Mouse (Mus musculus): Measurements from ENCODE around the gene Serinc5. TPM values are rescaled to one million over a fixed set of nuclear protein-coding genes. Genes with fewer than 3 reads are reported as not detected.

The Serinc5 gene
- total RNA-seq, 2 experiments from 2014 or later: 64.1 to 69.0 TPM

DNA sequence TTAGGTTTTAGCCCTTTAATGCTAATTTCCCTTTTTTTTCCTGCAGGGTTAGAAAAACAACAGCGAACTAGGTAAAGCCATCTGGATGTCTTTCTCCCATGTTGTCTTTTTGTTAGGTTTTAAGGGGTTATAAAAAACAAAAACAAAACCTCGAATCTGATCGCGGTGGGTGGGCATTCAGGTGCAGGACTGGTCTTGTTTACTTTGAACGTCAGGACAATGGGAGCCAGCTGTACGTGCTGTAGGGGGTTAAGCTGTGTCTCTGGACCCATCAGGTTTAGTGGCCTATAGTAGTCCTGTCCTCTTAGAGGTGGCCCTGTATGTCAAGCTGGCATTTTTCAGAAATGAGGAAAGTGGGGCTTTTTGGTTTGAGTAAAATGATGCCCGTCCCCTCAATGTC lies 1.0 kb downstream of the Serinc5 start:
- no peak for DNase-seq (ENCODE audit: low spot score in 2 of 2)

DNA sequence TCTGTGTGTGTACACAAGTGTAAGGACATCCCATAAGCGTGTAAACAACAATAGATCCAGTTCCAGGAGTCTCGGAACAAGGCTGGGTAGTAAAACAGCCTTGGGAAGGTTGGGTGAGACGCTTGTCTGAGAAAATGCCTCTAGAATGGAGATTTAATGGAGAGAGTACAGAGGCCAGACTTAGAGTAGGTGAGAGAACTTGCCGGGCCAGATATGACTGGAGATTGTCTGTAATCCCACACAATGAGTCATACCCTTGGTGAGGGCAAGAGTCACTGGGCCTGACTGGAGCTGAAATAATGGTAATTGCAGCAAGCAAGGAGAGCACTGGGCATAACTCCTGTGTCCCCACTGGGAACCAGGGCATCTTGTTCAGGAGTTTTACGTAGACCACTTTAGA lies 2.2 kb downstream of the Serinc5 start:
- no peak for DNase-seq (ENCODE audit: low spot score in 2 of 2)

DNA sequence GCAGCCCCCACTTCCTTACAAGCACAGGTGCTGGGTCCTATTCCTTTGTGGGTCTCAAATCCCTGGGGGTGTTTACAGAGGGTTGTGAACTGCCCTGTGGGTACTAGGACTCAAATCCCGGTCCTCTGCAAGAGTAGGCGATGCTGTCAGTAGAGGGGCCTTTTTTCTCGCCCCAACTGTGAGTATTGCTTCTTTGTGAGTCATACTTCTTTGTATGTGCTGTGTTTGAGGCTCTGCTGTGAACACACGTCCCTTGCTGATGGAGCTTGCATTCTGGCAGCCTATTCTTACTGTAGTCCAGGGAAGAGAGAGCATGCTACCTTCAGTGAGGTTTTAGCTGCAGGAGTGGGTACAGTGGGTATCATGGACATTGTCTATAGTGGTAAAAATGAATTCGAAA lies 4.3 kb downstream of the Serinc5 start:
- DNase-seq (ENCODE audit: low spot score in 2 of 2): no peak

DNA sequence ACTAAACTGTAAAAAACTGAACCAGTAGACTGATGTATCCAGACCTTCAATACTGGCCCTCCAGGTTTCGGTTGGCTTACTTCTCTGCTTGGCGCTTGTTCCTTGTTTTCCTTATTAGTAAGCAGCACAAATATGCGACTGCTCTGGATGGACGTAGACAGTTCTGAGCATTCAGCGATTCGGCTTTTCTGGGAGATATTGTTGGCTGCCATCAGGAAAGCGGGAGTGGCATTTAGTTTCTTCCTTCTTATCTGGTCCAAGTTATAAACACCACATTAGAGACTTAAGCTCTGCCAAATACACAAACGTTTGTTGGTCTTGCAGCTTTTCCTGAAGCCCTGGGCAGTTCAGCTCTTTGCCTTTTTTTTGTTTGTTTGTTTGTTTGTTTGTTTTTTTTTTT lies 5.6 kb downstream of the Serinc5 start:
- DNase-seq (ENCODE audit: low spot score in 2 of 2): no peak

DNA sequence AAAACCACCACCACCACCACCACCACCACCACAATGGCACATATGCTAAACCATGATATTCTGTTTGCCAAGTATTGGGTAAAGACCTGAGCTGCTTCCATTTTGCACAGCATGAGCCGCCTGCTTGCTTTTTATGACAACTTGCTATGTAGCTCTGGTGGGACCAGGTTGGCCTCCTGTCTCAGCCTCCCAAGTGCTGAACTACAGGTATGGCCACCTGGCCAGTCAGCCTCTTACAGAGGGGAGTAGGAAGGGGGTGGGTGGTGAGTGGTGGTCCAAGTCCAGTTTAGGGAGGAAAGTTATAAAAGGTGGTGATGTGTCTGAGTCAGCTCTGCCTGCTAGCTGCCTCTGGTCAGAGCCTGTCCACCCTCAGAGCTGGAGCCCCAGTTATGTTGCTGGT lies 15.3 kb downstream of the Serinc5 start:
- DNase-seq (ENCODE audit: low spot score in 2 of 2): no peak

DNA sequence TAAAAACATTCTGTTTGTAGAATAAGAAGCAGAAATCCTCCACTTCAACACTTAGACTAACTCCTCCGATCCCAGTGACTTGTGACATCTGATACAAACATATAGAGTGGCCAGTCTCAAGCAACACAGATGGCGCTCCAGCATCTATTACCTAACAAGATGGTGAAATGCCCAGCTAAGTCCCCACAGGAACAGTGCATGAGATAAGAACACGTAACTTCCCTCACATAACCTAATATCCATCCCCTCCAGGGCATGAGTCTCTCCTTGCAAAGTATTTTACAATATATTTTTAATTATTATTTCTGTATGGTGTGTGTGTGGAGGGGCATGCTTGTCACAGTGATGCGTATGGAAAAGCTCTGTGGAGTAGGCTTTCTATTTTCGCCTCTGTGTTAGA lies 15.8 kb downstream of the Serinc5 start:
- no peak for DNase-seq (ENCODE audit: low spot score in 2 of 2)

DNA sequence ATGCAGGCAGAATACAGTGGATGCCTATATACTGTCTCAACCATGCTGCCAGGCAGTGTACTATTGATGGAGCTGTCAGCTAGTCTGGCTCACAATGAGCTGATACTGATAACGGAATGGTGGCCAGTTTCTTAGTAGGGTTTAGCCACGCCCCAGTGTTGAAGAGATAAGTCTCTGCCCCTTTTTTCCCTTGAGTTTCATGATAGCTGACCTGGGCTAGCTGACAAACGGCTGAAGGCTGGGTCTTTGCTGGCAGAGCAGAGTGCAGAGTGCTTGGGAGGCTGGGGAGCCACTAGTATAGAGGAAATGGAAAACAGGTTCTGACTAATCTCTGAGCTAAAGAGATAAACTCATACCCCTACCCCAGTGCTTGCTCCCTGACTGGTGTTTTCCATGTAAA lies 18.6 kb downstream of the Serinc5 start:
- DNase-seq (ENCODE audit: low spot score in 2 of 2): no peak

DNA sequence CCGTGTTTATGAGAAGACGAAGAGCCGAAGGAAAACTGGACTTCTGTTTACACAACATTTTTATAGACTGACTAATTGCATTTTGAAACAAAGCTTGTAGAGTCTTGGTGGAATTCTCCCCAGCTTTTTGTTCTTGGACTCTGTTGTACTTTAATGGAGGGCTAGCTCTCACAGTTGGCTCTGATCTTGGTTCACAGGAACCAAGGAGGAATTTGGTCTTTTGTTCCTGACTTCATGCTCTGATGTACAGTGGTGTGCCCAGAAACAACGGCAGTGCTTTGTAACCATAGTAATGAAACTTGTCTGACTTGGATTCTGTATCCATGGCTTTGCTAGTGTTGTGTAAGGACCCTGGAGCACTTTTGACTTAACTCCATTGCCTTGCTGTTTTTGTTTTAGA lies 20.6 kb downstream of the Serinc5 start:
- no peak for DNase-seq (ENCODE audit: low spot score in 2 of 2)

DNA sequence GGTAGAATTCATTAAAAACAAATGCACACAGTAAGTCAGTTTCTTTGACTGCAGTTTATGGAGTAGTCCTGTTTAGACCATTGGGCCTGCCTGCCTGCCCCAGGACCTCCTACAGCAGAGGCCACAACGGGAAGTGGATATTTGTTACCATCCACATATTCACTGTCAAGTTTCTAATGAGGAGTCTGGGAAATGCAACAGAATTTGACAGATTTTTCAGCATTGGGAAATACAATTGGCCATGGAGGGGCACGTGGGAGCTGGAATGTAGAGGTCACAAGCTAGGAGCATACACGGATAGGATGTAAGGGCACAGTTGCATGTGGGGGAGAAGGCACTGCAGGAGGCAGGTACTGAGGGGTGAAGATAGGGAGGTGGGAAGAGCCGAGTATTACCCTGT lies 21.7 kb downstream of the Serinc5 start:
- DNase-seq (ENCODE audit: low spot score in 2 of 2): no peak

DNA sequence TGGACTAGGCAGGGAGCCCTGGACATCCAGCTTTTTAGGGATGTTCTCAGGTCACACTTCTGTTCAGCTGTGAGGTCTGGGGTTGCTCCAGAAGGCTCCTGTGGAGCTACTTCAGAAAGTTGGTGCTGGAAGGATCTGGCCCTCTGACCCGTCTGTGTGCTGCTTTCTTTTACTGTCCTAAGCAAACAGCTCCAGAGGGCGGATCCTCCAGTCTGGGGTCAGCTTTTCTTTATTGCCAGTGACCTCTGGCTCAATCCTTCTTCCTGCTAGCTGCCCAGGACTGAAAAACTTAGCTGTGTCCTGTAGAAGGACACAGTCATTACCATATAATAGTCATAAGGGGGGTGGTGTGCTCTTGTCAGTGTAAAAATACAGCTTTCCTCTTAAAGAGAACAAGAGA lies 24.1 kb downstream of the Serinc5 start:
- DNase-seq (ENCODE audit: low spot score in 2 of 2): no peak

DNA sequence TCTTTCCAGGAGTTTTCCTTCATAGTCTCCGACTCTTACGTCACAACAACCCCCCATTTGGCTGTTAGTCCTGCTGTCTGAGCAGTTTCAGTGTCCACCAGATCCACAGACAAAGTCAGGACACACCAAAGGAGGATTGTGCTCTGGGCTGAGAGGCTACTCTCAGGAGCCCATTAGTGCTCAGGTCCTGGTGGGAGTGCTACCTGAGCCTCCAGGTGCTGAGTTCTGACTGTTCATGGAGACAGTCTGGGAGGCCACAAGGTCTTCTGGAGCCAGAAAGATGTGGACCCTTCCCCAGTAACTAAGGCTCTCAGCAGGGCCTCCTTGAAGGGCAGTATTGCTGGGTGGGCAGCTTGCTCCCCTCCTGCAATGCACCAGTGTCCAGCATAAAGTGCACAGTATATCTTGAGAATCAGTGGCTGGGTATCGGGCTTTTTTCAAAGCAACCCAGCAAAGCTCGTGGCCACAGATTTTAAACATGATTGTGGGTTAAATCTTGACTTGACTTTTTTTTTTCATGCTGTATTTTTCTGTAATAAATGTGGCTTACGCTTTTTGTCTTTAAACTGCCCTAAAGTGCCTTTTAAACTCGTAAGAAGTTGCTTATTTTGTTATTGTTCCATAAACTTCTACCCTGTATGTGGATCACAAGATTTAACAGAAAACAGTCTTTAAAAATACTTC lies 25.5 kb downstream of the Serinc5 start:
- no peak for DNase-seq (ENCODE audit: low spot score in 2 of 2)

DNA sequence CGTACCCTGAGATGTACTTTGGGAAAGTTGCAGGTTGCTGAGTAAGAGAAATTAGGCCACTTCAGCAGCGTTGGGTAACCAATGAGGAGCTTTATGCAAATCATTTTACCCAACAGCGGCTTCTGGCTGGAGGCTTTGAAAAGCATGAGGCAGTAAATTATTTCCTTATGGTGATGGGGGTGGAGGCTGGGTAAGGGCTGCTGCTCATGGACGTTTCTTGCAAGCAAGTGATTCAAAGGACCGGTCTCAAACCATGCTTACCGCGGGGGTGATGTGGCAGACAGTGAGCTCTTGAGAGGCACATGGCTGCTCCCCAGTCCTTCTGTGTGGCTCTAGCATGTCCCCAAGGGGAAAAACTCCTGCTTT lies 26.0 kb downstream of the Serinc5 start:
- peak in 1 of 2 experiments; percentile 43 for DNase-seq (ENCODE audit: low spot score in 2 of 2)

DNA sequence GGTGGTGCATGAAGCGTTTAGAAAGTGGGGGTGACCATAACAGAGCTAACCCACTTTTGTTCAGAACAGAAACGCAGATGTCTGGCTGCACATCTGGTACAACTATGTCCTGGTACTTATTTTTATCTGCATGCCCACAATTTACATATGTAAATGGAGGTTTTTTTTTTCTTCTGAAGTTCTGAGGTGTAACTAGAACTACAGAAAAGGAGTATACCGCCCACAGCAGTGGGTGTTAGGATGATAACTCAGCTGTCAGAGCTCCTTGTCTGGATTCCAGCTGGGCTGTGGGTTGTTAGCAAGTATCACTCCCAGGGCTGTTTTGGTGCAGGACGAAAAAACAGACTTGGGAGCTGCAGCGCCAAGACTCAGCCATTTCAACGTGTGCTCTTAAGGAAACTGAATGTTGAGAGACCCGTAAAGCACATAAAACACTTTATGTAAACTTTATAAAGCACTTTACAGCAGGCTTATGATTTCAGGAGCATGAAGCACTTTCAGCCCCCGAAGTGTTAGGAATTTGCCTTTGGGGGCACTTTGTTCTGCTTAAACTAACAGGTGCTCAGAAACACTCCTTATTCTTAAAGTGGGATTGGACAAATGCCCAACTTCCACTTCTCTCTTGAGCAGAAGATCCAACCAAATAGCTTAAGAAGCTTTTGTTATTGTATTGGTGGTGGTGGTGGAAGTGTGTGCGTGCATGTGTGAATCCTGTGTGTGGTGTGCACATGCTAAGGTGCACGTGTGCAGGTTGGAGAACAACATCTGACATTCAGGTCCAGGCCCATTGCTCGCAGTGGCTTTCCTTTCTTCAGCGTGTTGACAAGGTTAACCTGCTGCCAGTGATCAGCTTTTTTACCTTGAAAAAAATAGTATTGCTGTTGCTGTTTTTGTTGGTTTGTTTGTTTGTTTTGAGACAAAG lies 28.5 kb downstream of the Serinc5 start:
- DNase-seq (ENCODE audit: low spot score in 2 of 2): no peak

DNA sequence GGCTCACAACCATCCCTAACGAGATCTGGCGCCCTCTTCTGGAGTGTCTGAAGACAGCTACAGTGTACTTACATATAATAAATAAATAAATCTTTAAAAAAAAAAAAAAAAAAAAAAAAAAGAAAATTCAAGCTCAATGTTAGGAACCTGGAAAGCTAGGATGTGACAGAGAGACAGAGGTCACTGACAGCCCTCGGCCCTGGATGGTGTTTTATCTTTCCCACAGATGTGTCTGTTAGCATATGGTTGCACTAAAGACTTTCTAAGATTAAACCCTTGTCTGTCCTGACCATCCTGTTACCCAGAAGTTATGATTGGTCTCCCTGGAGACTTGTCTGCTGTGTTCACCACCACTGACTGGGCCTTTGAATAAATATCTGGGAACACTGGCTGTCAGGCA lies 33.3 kb downstream of the Serinc5 start:
- no peak for DNase-seq (ENCODE audit: low spot score in 2 of 2)

DNA sequence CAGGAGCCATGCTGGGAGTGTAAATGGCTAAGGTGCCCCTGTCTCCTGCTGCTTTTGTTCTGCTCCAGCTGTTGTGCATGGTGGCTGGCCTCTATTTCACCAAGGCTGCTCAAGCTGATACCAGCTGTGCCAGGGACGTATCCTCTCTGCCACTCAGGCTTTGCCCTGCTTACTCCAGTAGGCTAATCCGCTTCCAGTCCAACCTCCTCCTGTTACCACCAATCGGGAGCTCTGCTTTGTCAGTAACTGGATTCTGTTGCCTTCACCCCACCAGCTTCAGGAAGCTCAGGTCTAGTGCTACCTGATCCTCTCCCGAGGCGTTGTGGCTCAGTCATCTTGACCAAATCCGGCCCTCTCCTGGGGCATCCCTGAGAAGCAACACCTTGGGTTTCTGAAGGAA lies 33.9 kb downstream of the Serinc5 start:
- no peak for DNase-seq (ENCODE audit: low spot score in 2 of 2)

DNA sequence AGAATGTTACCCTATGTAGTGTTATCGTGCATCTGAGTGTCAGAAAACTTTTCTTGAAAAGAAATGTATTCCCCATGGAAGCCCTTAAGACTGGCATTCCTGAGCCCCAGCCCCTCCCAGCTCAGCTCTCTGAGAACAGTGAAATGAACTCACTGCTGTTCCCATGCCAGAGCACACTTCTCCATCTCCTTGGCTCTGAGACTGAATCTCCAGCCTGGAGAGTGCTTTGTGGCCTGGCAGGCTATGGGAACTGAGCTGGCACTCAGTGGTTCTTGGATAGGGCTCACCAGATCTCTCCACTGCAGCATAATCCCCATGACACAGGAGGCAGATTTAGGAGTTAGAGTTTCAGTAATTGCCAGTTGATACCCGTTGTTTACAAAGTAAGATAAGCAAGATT lies 36.8 kb downstream of the Serinc5 start:
- no peak for DNase-seq (ENCODE audit: low spot score in 2 of 2)

DNA sequence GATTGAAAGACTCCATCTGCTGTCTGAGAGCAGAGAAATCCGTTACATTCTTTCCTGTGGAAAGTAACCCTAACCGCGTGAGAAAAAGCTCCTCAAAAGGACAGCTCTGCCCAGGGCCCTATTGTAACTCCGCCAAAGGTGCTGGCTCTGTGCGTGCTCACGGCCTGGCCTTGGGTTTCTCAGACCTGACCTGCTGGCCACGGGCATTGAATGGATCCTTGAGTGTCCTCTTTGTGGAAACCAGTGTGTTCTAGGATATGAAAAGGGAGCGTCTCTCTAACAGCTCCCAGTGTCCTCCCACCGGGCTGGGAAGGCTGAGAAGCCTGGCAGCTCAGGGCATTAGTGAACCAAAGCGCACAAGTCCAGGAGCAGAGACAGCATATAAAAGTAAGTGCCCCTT lies 38.2 kb downstream of the Serinc5 start:
- no peak for DNase-seq (ENCODE audit: low spot score in 2 of 2)

DNA sequence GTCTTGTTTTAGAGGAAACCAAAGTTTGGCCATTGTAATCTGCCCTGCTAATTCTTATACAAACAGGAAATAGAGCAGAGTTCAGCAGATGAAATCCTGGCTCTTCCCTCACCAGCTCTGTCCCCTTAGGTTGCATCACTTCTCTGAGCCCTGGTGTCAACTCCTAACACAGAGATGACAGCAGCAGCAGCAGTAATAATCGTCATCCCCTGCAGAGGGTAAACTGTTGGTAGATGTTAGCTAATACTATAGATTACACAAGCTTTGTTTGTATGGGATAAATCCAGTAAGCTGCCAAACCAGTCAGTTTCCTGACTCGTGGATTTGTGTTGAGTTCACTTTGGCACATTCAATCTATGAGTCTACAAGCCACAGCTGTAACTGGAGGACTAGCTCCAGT lies 40.1 kb downstream of the Serinc5 start:
- DNase-seq (ENCODE audit: low spot score in 2 of 2): no peak

DNA sequence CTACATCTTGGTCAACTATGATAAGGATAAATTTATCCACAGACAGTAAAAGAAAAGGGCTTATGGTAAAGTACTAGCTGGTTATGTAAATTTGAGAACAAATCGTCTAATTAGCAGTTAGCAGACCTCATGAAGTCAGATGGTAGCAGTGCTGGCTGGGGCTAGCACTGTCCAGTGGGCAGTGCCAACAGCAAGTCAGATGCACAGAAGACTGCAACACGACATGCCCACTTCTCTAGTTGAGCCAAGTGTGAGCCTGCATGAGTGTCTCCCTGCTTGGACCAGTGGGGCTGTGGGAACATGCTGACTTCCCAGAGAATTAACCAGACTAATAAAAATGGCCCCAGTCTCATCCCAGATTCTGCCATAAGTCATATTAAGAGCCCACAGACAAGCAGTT lies 41.6 kb downstream of the Serinc5 start:
- DNase-seq (ENCODE audit: low spot score in 2 of 2): no peak

DNA sequence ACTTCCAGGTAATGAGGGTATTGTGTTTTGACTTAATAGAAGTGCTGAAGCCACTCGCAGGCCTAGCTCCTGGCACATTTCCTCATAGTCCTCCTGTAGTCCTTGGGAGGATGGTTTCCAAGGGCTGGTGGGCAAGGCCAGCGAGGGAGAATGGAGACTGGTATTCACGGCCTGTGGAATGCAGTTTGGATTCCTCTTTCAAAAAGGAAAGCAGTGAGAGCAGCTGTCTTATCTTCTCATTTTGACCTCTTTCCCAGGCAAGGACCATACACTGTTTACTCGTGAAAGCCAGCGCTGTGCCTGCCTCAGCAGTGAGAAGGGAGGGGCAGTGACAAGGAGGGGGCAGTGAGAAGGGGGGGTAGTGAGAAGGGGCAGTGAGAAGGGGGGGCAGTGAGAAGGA lies 42.4 kb downstream of the Serinc5 start:
- DNase-seq (ENCODE audit: low spot score in 2 of 2): no peak

DNA sequence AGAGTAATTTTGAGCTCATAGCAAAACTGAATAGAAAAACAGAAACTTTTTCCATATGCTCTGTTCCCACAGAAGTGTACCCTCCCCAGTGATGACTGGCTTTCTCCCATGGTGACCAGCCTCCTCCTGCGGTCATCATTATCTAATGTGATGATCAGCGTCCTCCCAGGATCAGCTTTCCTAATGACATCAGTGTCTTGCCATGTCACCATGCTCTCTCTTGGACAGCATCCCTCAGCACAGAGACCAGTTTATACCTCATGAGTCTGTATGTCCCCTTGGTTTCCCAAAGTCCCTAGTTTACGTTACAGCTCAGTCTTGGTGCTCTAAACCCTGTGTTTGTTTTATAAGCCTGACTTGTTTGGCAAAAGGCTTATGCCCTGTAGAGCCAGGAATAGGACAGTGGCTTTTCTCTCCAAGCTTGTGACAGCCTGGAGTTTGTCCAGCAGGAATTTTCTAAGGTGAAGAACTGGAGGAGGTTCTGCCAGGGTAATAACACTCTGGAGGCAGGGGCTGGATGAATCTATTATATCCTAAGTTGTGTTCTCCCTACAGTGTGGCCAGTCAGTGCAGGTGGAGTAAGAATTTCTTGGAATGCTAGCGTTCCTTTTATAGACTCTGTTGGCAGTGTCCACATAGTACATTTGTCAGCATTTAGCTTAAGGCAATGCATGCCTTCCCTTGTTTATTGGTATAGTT lies 46.1 kb downstream of the Serinc5 start:
- no peak for DNase-seq (ENCODE audit: low spot score in 2 of 2)

DNA sequence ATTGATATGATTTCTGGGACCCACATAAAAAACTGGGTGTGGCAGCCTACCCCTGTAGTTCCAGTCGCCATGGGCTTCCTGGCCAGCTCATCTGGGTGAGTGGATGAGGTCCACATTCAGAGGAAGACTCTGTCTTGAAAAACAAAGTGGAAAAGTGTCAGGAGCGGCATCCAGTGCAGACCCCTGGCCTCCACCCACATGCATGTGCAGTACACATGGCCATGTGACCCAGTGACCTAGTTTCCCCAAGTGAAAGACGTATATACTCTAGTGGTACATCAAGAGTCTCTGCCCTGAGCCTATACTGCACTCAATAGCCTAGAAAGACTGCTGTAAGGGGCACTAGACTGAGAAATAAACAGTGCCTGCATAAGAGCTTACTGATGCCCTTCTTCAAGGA lies 48.7 kb downstream of the Serinc5 start:
- no peak for DNase-seq (ENCODE audit: low spot score in 2 of 2)

Measured in adrenal gland, postnatal 4 days (tissue).